Mouse (Mus musculus): ENCODE results near the gene Gm3327. TPM values are rescaled to one million over a fixed set of nuclear protein-coding genes. Genes with fewer than 3 reads are reported as not detected.
"Not testable (repeated sequence)": the region's sequence is repeated elsewhere in the genome, so short reads cannot be mapped to it uniquely, and the experiment has no call there.

Gm3327 gene
- not detected in 2 replicates for polyA plus RNA-seq (2015; fragmentation: Nextera tagmentation; extraction: Ambion mirVana)

DNA sequence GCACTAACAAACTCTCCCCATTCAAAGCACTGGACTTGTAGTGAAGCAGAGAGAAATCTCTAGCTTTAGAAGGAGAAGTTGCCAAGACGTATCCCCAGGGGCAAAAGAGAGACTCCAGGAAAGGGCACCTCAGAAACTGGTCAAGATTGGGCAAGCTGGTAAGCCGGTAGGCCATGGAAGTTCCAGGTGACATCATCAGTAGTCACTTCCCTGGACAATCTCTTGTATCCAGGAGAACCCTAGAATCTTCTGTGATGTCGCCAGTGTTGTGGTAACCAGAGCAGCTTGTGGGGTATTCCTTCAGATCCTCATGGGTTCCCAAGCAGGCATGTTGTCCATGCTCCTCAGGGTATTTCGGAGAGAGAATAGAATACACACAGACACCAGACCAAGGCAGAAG lies at the start of gene Gm3327:
Gene Gm3327 (plus strand): TSS at position 301 of the 400 bp plus-strand sequence.
- H3K4me3 ChIP-seq (ENCODE audit: low read depth, low read length); H3K36me3 ChIP-seq (ENCODE audit: control insufficient read depth, insufficient read depth, low read length); H3K9me3 ChIP-seq (replicated peaks; ENCODE audit: control insufficient read depth, low read length, poor library complexity, severe bottlenecking); H3K9ac ChIP-seq (ENCODE audit: low read depth, low read length); ATAC-seq; H3K27me3 ChIP-seq (ENCODE audit: control insufficient read depth, insufficient read depth, low read depth, low read length); H3K4me2 ChIP-seq (ENCODE audit: low read length); H3K27ac ChIP-seq (ENCODE audit: low read length); H3K4me1 ChIP-seq (ENCODE audit: control insufficient read depth, insufficient read depth, low read length): not testable (repeated sequence)
- 92% methylated on average over 3 of the region's 4 CpGs for WGBS

DNA sequence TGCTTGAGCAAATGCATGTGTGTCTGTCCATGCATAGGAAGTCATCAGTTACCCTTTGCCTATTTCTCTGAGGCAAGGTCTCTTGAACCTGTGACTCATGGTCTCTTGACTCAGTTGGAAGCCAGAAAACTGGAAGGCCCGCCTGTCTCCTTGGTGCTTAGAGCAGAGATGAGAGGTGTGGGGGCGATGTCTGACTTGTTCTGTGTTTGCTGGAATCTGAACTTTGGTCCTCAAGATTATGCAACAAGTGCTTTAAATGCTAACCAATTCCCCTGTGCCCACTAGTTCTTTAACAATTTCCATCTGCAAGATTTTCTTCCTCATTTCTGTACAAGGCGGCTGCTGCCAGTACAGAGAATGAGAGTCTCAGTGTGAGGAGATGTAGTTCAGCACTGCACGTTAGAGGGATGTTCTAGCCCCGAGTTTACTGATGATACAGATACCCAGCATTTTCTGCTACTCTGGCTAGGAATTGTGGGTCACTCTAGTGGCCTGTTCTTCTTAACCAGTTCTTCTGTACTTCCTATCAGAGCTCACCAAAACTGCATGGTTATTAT lies 45.8 kb upstream of the Gm3327 start:
- 70% methylated on average over 4 of the region's 5 CpGs for WGBS
- not testable (repeated sequence) for H3K36me3 ChIP-seq (ENCODE audit: control insufficient read depth, insufficient read depth, low read length)

DNA sequence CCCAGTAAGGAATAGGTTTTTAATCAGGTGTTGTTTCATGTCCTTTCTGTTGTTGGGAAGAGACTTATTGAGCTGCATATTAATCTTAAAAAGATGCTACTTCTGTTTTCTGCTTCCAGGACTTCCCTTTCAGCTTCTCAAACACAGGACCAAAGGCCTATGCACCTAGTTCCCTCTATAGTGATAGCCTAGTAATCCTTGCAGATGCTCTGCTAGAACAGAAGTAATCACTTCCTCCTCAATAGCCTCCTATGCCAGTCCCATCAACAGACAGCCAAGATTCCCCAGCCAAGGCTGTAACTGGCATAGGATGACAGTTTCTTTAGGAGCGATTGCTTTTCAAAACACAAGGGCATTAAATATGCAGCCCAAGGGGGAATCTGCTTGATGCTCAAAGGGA lies 37.1 kb upstream of the Gm3327 start:
- not testable (repeated sequence) for H3K4me1 ChIP-seq (ENCODE audit: control insufficient read depth, insufficient read depth, low read length); H3K9me3 ChIP-seq (replicated peaks; ENCODE audit: control insufficient read depth, low read length, poor library complexity, severe bottlenecking); H3K27me3 ChIP-seq (ENCODE audit: control insufficient read depth, insufficient read depth, low read depth, low read length); H3K4me3 ChIP-seq (ENCODE audit: low read depth, low read length); ATAC-seq; H3K27ac ChIP-seq (ENCODE audit: low read length); H3K9ac ChIP-seq (ENCODE audit: low read depth, low read length); H3K36me3 ChIP-seq (ENCODE audit: control insufficient read depth, insufficient read depth, low read length); H3K4me2 ChIP-seq (ENCODE audit: low read length)
- WGBS, result 94% methylated on average over 1 of the region's 1 CpGs

More for the DNA sequence above, 45.8 kb upstream of the Gm3327 start:
- not testable (repeated sequence) for H3K4me3 ChIP-seq (ENCODE audit: low read depth, low read length); H3K4me2 ChIP-seq (ENCODE audit: low read length); H3K9me3 ChIP-seq (replicated peaks; ENCODE audit: control insufficient read depth, low read length, poor library complexity, severe bottlenecking); H3K27me3 ChIP-seq (ENCODE audit: control insufficient read depth, insufficient read depth, low read depth, low read length); ATAC-seq; H3K27ac ChIP-seq (ENCODE audit: low read length); H3K4me1 ChIP-seq (ENCODE audit: control insufficient read depth, insufficient read depth, low read length); H3K9ac ChIP-seq (ENCODE audit: low read depth, low read length)

DNA sequence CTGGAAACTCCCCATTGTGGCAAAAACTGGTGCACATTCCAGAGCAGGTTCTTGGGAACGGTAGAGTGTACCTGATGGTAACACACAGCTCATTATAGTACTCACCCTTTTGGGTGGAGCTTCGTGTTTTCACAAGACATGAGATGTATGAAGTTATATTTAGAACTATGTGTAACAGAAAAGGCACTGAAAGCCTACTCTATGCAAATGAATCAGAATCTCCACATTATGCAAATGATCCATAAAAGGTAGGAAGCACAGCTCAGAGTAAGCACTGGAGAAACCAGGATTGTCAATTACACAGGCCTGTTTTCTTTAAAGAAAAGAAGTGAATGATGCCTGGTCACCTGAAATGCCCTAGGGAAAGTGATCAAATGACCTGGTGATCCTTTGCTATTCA lies 36.1 kb upstream of the Gm3327 start:
- not testable (repeated sequence) for ATAC-seq; H3K27me3 ChIP-seq (ENCODE audit: control insufficient read depth, insufficient read depth, low read depth, low read length); H3K4me1 ChIP-seq (ENCODE audit: control insufficient read depth, insufficient read depth, low read length); H3K9me3 ChIP-seq (replicated peaks; ENCODE audit: control insufficient read depth, low read length, poor library complexity, severe bottlenecking); H3K4me2 ChIP-seq (ENCODE audit: low read length); H3K27ac ChIP-seq (ENCODE audit: low read length); H3K36me3 ChIP-seq (ENCODE audit: control insufficient read depth, insufficient read depth, low read length); H3K4me3 ChIP-seq (ENCODE audit: low read depth, low read length); H3K9ac ChIP-seq (ENCODE audit: low read depth, low read length)
- WGBS, result 87% methylated on average over 2 of the region's 2 CpGs

DNA sequence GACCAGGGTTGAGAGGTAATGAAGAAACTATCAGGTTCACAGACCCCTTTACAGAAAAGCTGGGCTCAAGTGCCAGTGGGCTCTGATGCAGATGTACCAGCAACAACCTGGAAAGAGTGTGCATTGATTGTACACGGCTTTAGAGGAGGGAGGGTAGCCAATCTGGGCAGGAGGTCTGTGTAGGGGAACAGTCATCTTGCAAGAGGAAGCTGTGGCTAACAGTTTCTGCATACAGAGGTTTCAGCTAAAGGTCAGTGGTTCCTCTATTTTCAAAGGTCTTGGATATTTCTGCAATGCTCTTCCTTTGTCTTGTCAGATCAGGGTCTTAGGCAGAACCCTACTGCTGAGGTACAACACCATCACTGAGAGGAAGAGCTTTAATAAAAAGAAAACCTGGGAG lies 32.1 kb upstream of the Gm3327 start:
- H3K4me2 ChIP-seq (ENCODE audit: low read length); H3K27me3 ChIP-seq (ENCODE audit: control insufficient read depth, insufficient read depth, low read depth, low read length); H3K27ac ChIP-seq (ENCODE audit: low read length); H3K36me3 ChIP-seq (ENCODE audit: control insufficient read depth, insufficient read depth, low read length); H3K9ac ChIP-seq (ENCODE audit: low read depth, low read length); H3K9me3 ChIP-seq (replicated peaks; ENCODE audit: control insufficient read depth, low read length, poor library complexity, severe bottlenecking); ATAC-seq; H3K4me3 ChIP-seq (ENCODE audit: low read depth, low read length); H3K4me1 ChIP-seq (ENCODE audit: control insufficient read depth, insufficient read depth, low read length): not testable (repeated sequence)
- 71% methylated on average over 1 of the region's 1 CpGs for WGBS

DNA sequence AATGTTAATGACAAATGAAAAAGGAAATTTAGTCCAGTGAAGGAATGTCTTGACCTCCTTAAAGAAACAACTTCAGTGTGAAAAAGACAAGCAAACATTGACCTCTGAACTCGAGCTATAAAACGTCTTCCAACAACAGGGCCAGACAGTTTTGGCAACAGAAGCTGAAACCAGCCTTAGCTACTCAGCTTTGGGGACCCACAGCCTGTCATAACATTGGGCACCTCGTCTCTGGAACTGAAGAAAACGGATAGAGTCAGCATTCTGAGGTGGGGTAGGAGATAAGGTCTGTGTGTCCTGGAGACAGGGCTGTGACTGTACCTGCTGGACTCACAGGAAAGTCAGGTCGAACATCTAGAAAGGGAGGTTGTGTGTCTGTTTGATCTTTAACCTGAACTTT lies 29.2 kb upstream of the Gm3327 start:
- not testable (repeated sequence) for H3K9me3 ChIP-seq (replicated peaks; ENCODE audit: control insufficient read depth, low read length, poor library complexity, severe bottlenecking); H3K4me3 ChIP-seq (ENCODE audit: low read depth, low read length); H3K36me3 ChIP-seq (ENCODE audit: control insufficient read depth, insufficient read depth, low read length); ATAC-seq; H3K9ac ChIP-seq (ENCODE audit: low read depth, low read length); H3K4me1 ChIP-seq (ENCODE audit: control insufficient read depth, insufficient read depth, low read length); H3K4me2 ChIP-seq (ENCODE audit: low read length); H3K27me3 ChIP-seq (ENCODE audit: control insufficient read depth, insufficient read depth, low read depth, low read length); H3K27ac ChIP-seq (ENCODE audit: low read length)
- WGBS, result 81% methylated on average over 5 of the region's 5 CpGs

DNA sequence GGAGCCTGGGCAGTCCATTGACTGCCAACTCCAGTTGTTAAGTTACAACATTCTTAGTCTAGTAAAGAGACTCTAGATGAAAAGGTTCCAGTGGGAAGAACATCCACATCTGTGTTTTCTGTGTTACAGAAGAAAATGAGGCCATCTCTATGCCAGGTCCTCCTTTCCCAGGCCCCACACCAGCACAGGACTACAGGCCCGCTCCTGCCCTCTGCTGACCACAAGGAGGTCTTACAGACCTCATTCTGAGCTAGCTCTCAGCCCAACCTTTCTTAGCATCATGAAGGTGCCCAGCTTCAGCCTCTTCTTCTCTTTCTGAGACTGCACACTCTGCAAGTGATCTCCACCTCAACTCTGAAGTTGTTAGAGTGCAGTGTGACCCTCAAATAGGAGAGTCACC lies 23.6 kb upstream of the Gm3327 start:
- not testable (repeated sequence) for H3K4me3 ChIP-seq (ENCODE audit: low read depth, low read length); H3K36me3 ChIP-seq (ENCODE audit: control insufficient read depth, insufficient read depth, low read length); H3K4me2 ChIP-seq (ENCODE audit: low read length); H3K27me3 ChIP-seq (ENCODE audit: control insufficient read depth, insufficient read depth, low read depth, low read length); H3K4me1 ChIP-seq (ENCODE audit: control insufficient read depth, insufficient read depth, low read length); ATAC-seq; H3K9me3 ChIP-seq (replicated peaks; ENCODE audit: control insufficient read depth, low read length, poor library complexity, severe bottlenecking); H3K9ac ChIP-seq (ENCODE audit: low read depth, low read length); H3K27ac ChIP-seq (ENCODE audit: low read length)
- no CpG with 5 or more reads among the region's 1 CpGs for WGBS

DNA sequence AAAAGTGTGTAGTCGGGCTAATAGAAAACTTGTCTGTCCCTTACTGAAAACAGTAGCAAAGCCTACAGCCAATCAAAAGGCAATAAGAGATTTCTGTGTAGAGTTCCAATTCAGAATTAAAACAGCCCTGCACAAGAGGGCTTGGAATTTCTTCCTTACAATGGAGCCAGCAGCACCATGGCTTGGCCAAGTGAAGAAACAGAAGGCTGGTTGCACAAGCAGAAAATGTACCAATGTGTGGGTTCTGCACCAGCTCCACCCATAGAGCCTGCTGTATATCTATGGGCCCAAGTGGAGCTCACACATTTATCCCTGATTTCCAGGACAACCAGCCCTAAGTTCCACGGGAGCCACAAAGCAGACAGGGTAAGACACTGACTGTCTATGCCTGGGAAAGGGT lies 21.3 kb upstream of the Gm3327 start, which contains the start of gene Ear2:
Gene Ear2 (plus strand): TSS at position 301 of the 400 bp plus-strand sequence.
- not testable (repeated sequence) for H3K4me3 ChIP-seq (ENCODE audit: low read depth, low read length); H3K9ac ChIP-seq (ENCODE audit: low read depth, low read length); H3K9me3 ChIP-seq (replicated peaks; ENCODE audit: control insufficient read depth, low read length, poor library complexity, severe bottlenecking); H3K27me3 ChIP-seq (ENCODE audit: control insufficient read depth, insufficient read depth, low read depth, low read length); H3K27ac ChIP-seq (ENCODE audit: low read length); H3K4me1 ChIP-seq (ENCODE audit: control insufficient read depth, insufficient read depth, low read length); H3K36me3 ChIP-seq (ENCODE audit: control insufficient read depth, insufficient read depth, low read length); H3K4me2 ChIP-seq (ENCODE audit: low read length); ATAC-seq
- 81% methylated on average over 2 of the region's 2 CpGs for WGBS

DNA sequence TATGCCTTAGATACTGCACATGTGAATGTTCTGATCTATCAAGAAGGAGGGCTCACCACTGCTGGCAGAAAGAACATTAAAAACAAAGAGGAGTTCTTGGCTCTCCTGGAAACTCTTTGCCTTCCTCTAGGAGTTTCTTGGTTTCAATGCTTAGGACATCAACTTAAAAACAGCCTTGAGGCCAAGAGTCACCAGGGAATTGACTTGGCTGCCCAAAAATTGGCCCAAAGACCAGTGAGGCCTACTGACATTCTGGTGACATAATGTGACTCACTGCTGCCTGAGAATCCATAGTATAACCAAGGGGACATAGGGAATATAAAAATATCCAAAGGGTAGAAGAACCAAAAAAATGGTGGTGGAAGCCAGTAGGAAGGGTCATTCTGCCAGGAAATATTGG lies 12.7 kb upstream of the Gm3327 start:
- Histone ChIP-seq H3K27me3 (ENCODE audit: control insufficient read depth, insufficient read depth, low read depth, low read length) (no peaks in the 10 kb centered on the region), H3K27ac (ENCODE audit: low read length) (no peak overlapping the region), H3K9ac (ENCODE audit: low read depth, low read length) (no peak overlapping the region), H3K4me2 (ENCODE audit: low read length) (no peak overlapping the region), H3K9me3 (replicated peaks; ENCODE audit: control insufficient read depth, low read length, poor library complexity, severe bottlenecking) (no peaks in the 10 kb centered on the region), H3K36me3 (ENCODE audit: control insufficient read depth, insufficient read depth, low read length) (no peaks in the 10 kb centered on the region), H3K4me1 (ENCODE audit: control insufficient read depth, insufficient read depth, low read length) (no peaks in the 10 kb centered on the region), H3K4me3 (ENCODE audit: low read depth, low read length) (no peak overlapping the region)
- no peak for ATAC-seq

All from midbrain, embryonic 16.5 days (tissue).